Mouse (Mus musculus) heart, adult 2 months (tissue): Measurements from ENCODE around the gene Apba2.

Experiments
- CTCF ChIP-seq: fragments of 200-600 bp; IDR thresholded peaks from 2 replicates; pipeline ENCODE4 v1.8.1; 2022; ENCODE audit warnings: antibody characterized with exemption, mild to moderate bottlenecking, moderate library complexity
- EP300 ChIP-seq: fragments of 200-500 bp; IDR thresholded peaks from 2 replicates; pipeline ENCODE4 v1.6.1; 2011; ENCODE audit warnings: low read depth, low read length, control low read depth; ENCODE audit not compliant: insufficient read depth

DNA sequence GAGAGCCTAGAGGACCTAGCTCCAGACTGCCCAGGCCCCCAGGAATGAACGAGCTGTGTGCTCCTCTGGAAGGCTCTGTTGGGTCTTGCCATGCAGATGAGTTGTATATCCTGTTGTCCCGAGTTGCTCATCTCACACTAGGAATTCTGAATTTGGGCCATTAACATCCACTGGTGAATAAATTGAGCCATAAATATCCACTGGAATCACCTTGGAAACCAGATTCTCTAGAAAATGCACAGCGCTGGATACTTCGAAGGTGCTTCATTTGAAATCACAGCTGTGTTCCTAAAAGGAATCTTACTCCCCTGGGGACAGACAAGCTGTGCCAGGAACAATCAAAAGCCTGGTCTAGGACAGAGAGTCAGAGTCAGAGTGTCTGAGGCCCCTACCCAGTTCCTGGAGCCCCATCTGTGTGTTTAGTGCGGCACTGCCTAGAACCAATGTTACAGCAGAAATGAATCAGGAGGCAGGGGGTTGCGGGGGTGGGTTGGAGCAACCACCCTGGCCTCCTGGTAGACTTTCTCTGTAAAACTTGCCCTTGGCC lies 196.4 kb downstream of the Apba2 start:
- no peak for TF ChIP-seq CTCF
- TF ChIP-seq EP300: no peak
